Mouse (Mus musculus): ENCODE data around the gene Daam1. TPM values are rescaled to one million over a fixed set of nuclear protein-coding genes. Genes with fewer than 3 reads are reported as not detected.

The Daam1 gene
- polyA plus RNA-seq, 1 experiment from 2014 or later, result 5.3 TPM

DNA sequence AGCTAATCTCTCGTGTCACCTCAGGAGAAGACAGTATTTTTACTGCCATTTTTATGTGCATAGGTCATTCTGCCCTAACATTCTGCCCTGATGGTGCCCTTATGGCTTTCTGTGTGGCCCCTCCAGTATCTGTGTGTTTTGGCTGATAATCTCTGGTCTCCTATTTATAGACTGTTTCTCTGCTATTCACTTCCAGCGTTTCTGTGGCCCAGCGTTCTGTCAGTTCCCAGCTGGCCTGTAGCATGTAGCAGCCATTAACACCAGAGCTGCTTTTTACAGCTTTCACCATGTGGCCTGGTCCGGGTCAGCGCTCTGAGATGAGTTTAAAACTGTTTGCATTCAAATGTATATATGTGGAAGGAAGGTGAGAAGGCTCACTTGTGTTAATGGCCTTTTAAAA is 190.7 kb downstream of the Daam1 start:
- 24% methylated on average over 5 of the region's 5 CpGs for WGBS
- no peak overlapping the region for H3K9ac ChIP-seq (ENCODE audit: low read depth, low read length)

GRCm38 (mm10) chr12:72022790-72023189 is 191.9 kb downstream of the Daam1 start:
- Histone ChIP-seq H3K9me3 (ENCODE audit: control insufficient read depth) (0 out of 2 replicates have a peak, but pooled peaks cover 3% of the 10 kb centered on the region), H3K4me3 (ENCODE audit: low read depth, low read length) (no peak overlapping the region), H3K9ac (ENCODE audit: low read depth, low read length) (no peak overlapping the region), H3K4me2 (replicated peaks; ENCODE audit: low read depth) (no peak overlapping the region), H3K4me1 (replicated peaks; ENCODE audit: control insufficient read depth, insufficient read depth, low read length) (no peaks in the 10 kb centered on the region), H3K36me3 (ENCODE audit: control insufficient read depth, insufficient read depth) (no peaks in the 10 kb centered on the region), H3K27ac (ENCODE audit: low read depth, low read length) (no peak overlapping the region), H3K27me3 (replicated peaks; ENCODE audit: control insufficient read depth, insufficient read depth, low read length) (no peaks in the 10 kb centered on the region)
- ATAC-seq, result no peak
- WGBS, result 75% methylated on average over 3 of the region's 3 CpGs
- no peak for TF ChIP-seq CTCF (IDR thresholded peaks at IDR 0.05; ENCODE audit: low read depth)

More for the DNA sequence above, 190.7 kb downstream of the Daam1 start:
- H3K27ac ChIP-seq (ENCODE audit: low read depth, low read length), result no peak overlapping the region
- H3K4me2 ChIP-seq (replicated peaks; ENCODE audit: low read depth), result no peak overlapping the region
- no peaks in the 10 kb centered on the region for H3K27me3 ChIP-seq (replicated peaks; ENCODE audit: control insufficient read depth, insufficient read depth, low read length)
- no peak for ATAC-seq
- no peak for TF ChIP-seq CTCF (IDR thresholded peaks at IDR 0.05; ENCODE audit: low read depth)
- no peaks in the 10 kb centered on the region for H3K4me1 ChIP-seq (replicated peaks; ENCODE audit: control insufficient read depth, insufficient read depth, low read length)
- no peak overlapping the region for H3K4me3 ChIP-seq (ENCODE audit: low read depth, low read length)
- no peaks in the 10 kb centered on the region for H3K36me3 ChIP-seq (ENCODE audit: control insufficient read depth, insufficient read depth)
- H3K9me3 ChIP-seq (ENCODE audit: control insufficient read depth), result 0 out of 2 replicates have a peak, but pooled peaks cover 3% of the 10 kb centered on the region

DNA sequence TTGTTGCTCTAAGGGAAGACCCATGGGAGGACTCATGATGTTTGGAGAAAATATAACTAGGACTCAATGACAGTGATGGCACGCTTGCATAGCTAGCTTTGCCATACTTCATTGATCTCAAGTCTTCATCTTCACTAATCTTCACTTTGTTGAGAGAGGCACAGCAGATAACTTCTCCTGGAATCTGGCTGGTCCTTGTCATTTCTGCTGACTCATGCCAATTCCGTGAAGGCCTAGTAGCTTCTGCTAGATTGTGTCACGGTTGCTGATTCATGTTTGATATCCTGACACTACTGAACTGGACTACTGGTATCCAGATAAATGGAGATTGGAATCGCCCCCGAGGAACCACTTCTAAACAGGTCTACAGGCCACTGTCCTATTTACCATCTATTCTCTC is 192.7 kb downstream of the Daam1 start:
- Histone ChIP-seq H3K27ac (ENCODE audit: low read depth, low read length) (no peak overlapping the region), H3K9me3 (ENCODE audit: control insufficient read depth) (0 out of 2 replicates have a peak, but pooled peaks cover 3% of the 10 kb centered on the region), H3K27me3 (replicated peaks; ENCODE audit: control insufficient read depth, insufficient read depth, low read length) (no peaks in the 10 kb centered on the region), H3K9ac (ENCODE audit: low read depth, low read length) (no peak overlapping the region), H3K4me1 (replicated peaks; ENCODE audit: control insufficient read depth, insufficient read depth, low read length) (no peaks in the 10 kb centered on the region), H3K36me3 (ENCODE audit: control insufficient read depth, insufficient read depth) (no peaks in the 10 kb centered on the region), H3K4me2 (replicated peaks; ENCODE audit: low read depth) (no peak overlapping the region), H3K4me3 (ENCODE audit: low read depth, low read length) (no peak overlapping the region)
- TF ChIP-seq CTCF (IDR thresholded peaks at IDR 0.05; ENCODE audit: low read depth), result no peak
- 90% methylated on average over 5 of the region's 5 CpGs for WGBS
- ATAC-seq, result no peak

DNA sequence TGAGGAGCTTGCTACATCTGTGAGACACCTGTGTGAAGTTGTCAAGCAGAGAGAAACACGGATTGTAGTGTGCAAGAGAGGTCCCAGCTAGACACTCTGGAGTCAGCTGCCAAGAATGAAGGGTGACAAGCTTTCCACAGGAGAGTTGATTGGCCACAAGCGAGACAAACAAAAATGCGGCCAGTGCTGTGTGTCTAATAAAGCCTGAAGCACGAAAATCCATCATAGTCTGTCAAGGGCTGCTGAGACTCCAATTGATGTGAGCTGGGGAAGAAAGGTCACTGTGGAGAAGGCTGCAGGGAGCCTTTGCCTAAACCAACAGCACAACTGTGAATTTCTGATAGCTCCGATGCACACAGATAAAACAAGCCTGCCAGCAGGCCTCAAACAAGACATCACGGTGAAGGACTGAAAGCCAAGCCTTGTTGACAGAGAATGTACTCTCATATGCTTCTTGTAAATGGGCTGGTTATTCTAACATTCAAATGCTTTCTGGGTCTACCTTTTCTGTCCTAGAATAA is 194.5 kb downstream of the Daam1 start:
- Histone ChIP-seq H3K27me3 (replicated peaks; ENCODE audit: control insufficient read depth, insufficient read depth, low read length) (no peaks in the 10 kb centered on the region), H3K27ac (ENCODE audit: low read depth, low read length) (no peak overlapping the region), H3K4me3 (ENCODE audit: low read depth, low read length) (no peak overlapping the region), H3K9ac (ENCODE audit: low read depth, low read length) (no peak overlapping the region), H3K9me3 (ENCODE audit: control insufficient read depth) (0 out of 2 replicates have a peak, but pooled peaks cover 3% of the 10 kb centered on the region), H3K4me2 (replicated peaks; ENCODE audit: low read depth) (no peak overlapping the region), H3K4me1 (replicated peaks; ENCODE audit: control insufficient read depth, insufficient read depth, low read length) (no peaks in the 10 kb centered on the region), H3K36me3 (ENCODE audit: control insufficient read depth, insufficient read depth) (no peaks in the 10 kb centered on the region)
- ATAC-seq, result no peak
- 59% methylated on average over 6 of the region's 6 CpGs for WGBS
- no peak for TF ChIP-seq CTCF (IDR thresholded peaks at IDR 0.05; ENCODE audit: low read depth)

DNA sequence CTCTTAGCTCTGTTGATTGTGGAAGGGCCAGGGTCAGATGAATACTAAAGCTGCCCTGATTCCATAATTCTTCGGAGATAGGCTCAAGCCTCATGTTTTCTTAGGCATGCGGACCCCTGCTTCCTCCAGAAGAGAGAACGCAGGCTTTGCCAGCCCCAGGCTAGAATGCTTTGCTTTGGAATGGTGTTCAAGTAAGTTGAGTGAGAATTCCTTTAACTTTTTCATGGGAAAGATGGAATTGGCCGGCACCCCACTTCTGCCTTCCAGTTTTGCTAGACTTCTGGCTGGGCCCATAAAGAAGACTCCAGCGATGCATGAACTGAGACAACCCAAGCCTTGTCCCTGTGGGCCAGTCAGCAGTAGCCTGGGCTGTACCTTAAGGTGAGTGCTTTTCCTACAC is 200.3 kb downstream of the Daam1 start:
- ATAC-seq, result no peak
- Histone ChIP-seq H3K36me3 (ENCODE audit: control insufficient read depth, insufficient read depth) (no peaks in the 10 kb centered on the region), H3K9me3 (ENCODE audit: control insufficient read depth) (no peaks in the 10 kb centered on the region), H3K27me3 (replicated peaks; ENCODE audit: control insufficient read depth, insufficient read depth, low read length) (no peaks in the 10 kb centered on the region), H3K9ac (ENCODE audit: low read depth, low read length) (no peak overlapping the region), H3K4me2 (replicated peaks; ENCODE audit: low read depth) (no peak overlapping the region), H3K27ac (ENCODE audit: low read depth, low read length) (no peak overlapping the region), H3K4me3 (ENCODE audit: low read depth, low read length) (no peak overlapping the region), H3K4me1 (replicated peaks; ENCODE audit: control insufficient read depth, insufficient read depth, low read length) (no peaks in the 10 kb centered on the region)
- TF ChIP-seq CTCF (IDR thresholded peaks at IDR 0.05; ENCODE audit: low read depth), result no peak
- WGBS, result 92% methylated on average over 5 of the region's 5 CpGs

- Histone ChIP-seq H3K27ac (ENCODE audit: low read depth, low read length) (no peak overlapping the region), H3K36me3 (ENCODE audit: control insufficient read depth, insufficient read depth) (no peaks in the 10 kb centered on the region), H3K9ac (ENCODE audit: low read depth, low read length) (no peak overlapping the region), H3K4me1 (replicated peaks; ENCODE audit: control insufficient read depth, insufficient read depth, low read length) (no peaks in the 10 kb centered on the region), H3K4me3 (ENCODE audit: low read depth, low read length) (no peak overlapping the region), H3K4me2 (replicated peaks; ENCODE audit: low read depth) (no peak overlapping the region), H3K27me3 (replicated peaks; ENCODE audit: control insufficient read depth, insufficient read depth, low read length) (no peaks in the 10 kb centered on the region), H3K9me3 (ENCODE audit: control insufficient read depth) (no peaks in the 10 kb centered on the region)
- ATAC-seq, result no peak
- 81% methylated on average over 6 of the region's 6 CpGs for WGBS
- TF ChIP-seq CTCF (IDR thresholded peaks at IDR 0.05; ENCODE audit: low read depth), result no peak
Observed at GRCm38 (mm10) chr12:72031794-72032193, 200.9 kb downstream of the Daam1 start.

Measured in intestine, postnatal 0 days (tissue).